Mouse (Mus musculus): ENCODE results near the gene Epb41.

Gene Epb41

DNA sequence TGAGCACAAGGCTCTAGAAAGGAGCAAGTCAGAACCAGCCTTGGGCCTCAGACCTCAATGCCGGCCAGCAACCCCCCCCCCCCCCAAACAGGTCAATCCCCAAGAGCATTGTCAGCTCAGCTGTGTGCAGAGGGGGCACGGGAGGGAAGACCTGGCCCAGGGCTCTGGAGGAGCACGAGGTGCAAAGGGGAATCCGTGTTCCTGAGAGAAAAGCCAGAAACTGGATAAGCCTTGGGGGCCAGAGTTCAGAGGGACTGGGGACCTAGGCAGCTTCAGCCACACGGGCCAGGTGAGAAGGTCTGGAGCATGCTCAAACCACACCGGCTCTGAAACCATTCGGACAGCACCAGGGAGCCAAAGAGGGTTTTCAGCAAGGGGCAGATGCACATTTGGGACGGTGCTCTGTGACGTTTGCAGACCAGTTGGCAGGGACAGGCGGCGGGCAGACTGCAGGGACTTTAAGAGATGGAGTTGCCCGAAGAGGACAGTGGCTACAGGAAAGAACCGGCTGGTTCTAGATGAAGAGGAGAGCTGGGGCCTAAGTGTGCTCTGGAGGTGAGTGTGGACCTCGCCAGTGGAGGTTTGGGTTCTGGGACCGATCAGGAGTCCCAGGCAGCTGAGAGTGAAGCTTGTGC lies 155.5 kb downstream of the Epb41 start:
- H3K27me3 ChIP-seq (ENCODE audit: control insufficient read depth, insufficient read depth, low read length, poor library complexity, severe bottlenecking) = no peaks in the 10 kb centered on the region
- DNase-seq (ENCODE audit: low read depth, low spot score) = no peak
- H3K36me3 ChIP-seq (ENCODE audit: control insufficient read depth, insufficient read depth, low read length, poor library complexity, severe bottlenecking) = no peaks in the 10 kb centered on the region; the same call in 1 of the 2 replicates

GRCm38 (mm10) chr4:131918711-131919500 lies 156.2 kb downstream of the Epb41 start:
- no peak for DNase-seq (ENCODE audit: low read depth, low spot score)
- H3K27me3 ChIP-seq (ENCODE audit: control insufficient read depth, insufficient read depth, low read length, poor library complexity, severe bottlenecking) = no peaks in the 10 kb centered on the region

GRCm38 (mm10) chr4:131918026-131918533 lies 157.0 kb downstream of the Epb41 start:
- DNase-seq (ENCODE audit: low read depth, low spot score) = no peak
- H3K36me3 ChIP-seq (ENCODE audit: control insufficient read depth, insufficient read depth, low read length, poor library complexity, severe bottlenecking) = no peaks in the 10 kb centered on the region
- no peaks in the 10 kb centered on the region for H3K27me3 ChIP-seq (ENCODE audit: control insufficient read depth, insufficient read depth, low read length, poor library complexity, severe bottlenecking)

More at GRCm38 (mm10) chr4:131918711-131919500, 156.2 kb downstream of the Epb41 start:
- no peaks in the 10 kb centered on the region for H3K36me3 ChIP-seq (ENCODE audit: control insufficient read depth, insufficient read depth, low read length, poor library complexity, severe bottlenecking)

DNA sequence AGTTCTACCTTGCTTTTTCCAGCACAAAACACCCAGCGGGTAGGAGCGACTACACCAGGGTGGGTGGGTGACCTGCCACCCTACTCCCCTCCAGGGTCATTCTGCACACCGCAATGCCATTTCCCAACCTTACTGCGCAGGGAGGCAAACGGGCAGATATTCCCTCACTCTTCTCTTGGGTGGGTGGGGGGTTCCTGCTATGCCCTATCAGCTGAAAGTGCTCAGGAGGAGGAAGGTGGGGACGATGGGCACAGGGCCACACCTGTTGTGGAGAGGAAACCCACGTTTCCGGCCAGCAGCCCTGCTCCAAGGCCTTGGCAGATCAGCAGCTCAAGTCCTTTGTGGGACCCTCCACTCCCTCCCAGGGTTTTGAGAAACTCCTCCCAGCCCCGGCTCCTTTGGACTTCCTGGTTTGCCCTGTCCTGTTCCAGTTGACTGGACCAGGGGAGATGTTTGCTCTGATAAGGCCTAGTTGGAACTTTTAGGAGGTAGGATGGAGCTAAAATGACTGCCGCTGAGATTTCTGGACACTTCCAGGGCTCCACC lies 158.0 kb downstream of the Epb41 start:
- DNase-seq (ENCODE audit: low read depth, low spot score) = no peak
- H3K36me3 ChIP-seq (ENCODE audit: control insufficient read depth, insufficient read depth, low read length, poor library complexity, severe bottlenecking) = no peaks in the 10 kb centered on the region
- H3K27me3 ChIP-seq (ENCODE audit: control insufficient read depth, insufficient read depth, low read length, poor library complexity, severe bottlenecking) = no peaks in the 10 kb centered on the region

- H3K27me3 ChIP-seq (ENCODE audit: control insufficient read depth, insufficient read depth, low read length, poor library complexity, severe bottlenecking) = no peaks in the 10 kb centered on the region
- H3K36me3 ChIP-seq (ENCODE audit: control insufficient read depth, insufficient read depth, low read length, poor library complexity, severe bottlenecking) = no peaks in the 10 kb centered on the region
- DNase-seq (ENCODE audit: low read depth, low spot score) = peak; percentile 77
Measured at GRCm38 (mm10) chr4:131916425-131916824, 158.7 kb downstream of the Epb41 start.

GRCm38 (mm10) chr4:131915821-131916328 lies 159.2 kb downstream of the Epb41 start:
- no peaks in the 10 kb centered on the region for H3K36me3 ChIP-seq (ENCODE audit: control insufficient read depth, insufficient read depth, low read length, poor library complexity, severe bottlenecking)
- no peaks in the 10 kb centered on the region for H3K27me3 ChIP-seq (ENCODE audit: control insufficient read depth, insufficient read depth, low read length, poor library complexity, severe bottlenecking)
- DNase-seq (ENCODE audit: low read depth, low spot score) = no peak

GRCm38 (mm10) chr4:131914891-131915469 lies 160.1 kb downstream of the Epb41 start:
- Histone ChIP-seq H3K27me3 (ENCODE audit: control insufficient read depth, insufficient read depth, low read length, poor library complexity, severe bottlenecking) (no peaks in the 10 kb centered on the region), H3K36me3 (ENCODE audit: control insufficient read depth, insufficient read depth, low read length, poor library complexity, severe bottlenecking) (no peaks in the 10 kb centered on the region)
- DNase-seq (ENCODE audit: low read depth, low spot score) = no peak

DNA sequence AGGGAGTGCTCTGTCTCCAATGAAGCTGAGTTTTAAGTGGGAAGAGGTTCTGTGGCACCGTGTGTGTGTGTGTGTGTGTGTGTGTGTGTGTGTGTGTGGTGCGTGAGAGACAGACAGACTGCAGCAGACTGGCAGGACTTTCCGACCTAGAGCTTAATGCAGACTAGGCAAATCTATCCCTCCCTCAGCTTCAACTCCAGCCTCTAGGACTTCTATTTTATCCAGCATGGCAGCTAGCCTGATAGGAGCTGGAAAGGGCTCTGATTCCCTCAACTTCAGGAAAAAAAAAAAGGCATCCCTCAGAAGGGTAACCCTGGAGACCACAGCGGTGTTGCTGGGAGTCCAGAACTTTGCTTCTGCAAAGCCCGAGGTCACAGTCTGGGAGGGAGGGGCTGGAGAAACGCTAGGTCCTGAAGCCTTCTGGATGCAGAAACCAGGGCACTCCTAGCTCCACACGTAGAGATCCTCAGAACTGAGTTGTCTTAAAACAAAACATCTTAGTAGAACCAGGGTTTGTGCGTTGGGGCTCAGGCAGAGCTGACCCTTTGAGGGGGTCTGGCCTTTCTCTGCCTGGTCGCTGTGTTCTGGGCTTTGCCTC lies 161.0 kb downstream of the Epb41 start:
- DNase-seq (ENCODE audit: low read depth, low spot score) = no peak
- H3K27me3 ChIP-seq (ENCODE audit: control insufficient read depth, insufficient read depth, low read length, poor library complexity, severe bottlenecking) = no peaks in the 10 kb centered on the region
- no peaks in the 10 kb centered on the region for H3K36me3 ChIP-seq (ENCODE audit: control insufficient read depth, insufficient read depth, low read length, poor library complexity, severe bottlenecking)

DNA sequence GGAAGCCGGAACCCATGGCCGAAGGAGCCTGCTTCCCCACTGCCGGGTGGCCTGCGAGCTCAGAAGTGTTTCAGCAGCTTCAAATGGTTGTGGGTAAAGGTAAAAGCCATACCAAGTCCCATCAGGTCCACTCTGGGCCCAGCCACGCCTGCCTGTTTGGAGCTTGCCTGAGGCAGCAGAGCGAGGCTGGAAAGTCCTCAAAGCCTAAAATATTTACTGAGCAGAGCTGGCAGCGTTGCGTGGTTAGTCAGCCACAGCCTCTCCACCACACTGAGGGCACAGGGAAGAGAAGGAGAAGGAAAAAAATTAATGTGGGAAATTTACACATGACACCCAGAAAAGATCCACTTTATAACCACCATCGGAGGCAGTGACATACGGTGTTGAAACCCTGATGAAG lies 161.6 kb downstream of the Epb41 start:
- Histone ChIP-seq H3K27me3 (ENCODE audit: control insufficient read depth, insufficient read depth, low read length, poor library complexity, severe bottlenecking) (no peaks in the 10 kb centered on the region), H3K36me3 (ENCODE audit: control insufficient read depth, insufficient read depth, low read length, poor library complexity, severe bottlenecking) (no peaks in the 10 kb centered on the region)
- no peak for DNase-seq (ENCODE audit: low read depth, low spot score)

GRCm38 (mm10) chr4:131911521-131911920 lies 163.6 kb downstream of the Epb41 start:
- no peak for DNase-seq (ENCODE audit: low read depth, low spot score)
- H3K36me3 ChIP-seq (ENCODE audit: control insufficient read depth, insufficient read depth, low read length, poor library complexity, severe bottlenecking) = no peaks in the 10 kb centered on the region
- no peaks in the 10 kb centered on the region for H3K27me3 ChIP-seq (ENCODE audit: control insufficient read depth, insufficient read depth, low read length, poor library complexity, severe bottlenecking)

DNA sequence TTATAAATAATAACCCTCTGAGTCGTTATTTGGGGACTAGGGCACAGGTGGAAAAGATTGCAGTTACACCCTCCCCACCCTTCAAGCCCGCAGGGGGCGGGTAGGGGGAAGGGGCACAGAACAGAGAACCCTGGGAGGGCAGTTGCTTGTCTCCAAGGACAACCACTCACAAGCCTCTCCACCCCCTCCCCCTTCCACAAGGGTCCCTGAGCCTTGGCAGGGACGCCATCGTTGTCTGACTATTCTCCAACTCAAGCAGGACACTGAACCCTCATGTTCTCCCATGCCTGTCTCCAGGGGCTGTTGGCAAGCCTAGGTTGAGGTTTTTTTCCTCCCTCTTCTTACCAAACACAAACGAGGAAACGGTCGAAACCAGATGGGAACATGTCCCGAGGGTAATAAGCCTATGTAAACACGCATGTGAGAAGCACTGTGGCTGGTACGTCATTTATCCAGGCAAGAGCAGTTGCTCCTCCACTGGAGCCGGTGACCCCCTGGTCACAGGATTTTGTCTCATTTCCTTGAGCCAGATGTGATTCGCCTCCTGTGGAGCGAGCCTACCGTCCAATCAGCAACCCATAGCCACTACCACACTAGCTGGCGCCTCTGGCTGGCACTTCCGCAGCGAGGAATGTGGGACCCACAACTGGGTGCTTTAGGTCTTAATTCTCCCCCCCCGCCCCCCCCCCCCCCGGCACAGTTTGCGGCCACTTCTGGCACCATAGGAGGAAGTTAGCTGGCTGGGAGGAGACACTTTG lies 164.7 kb downstream of the Epb41 start:
- peak; percentile 53 for DNase-seq (ENCODE audit: low read depth, low spot score)
- Histone ChIP-seq H3K36me3 (ENCODE audit: control insufficient read depth, insufficient read depth, low read length, poor library complexity, severe bottlenecking) (no peaks in the 10 kb centered on the region), H3K27me3 (ENCODE audit: control insufficient read depth, insufficient read depth, low read length, poor library complexity, severe bottlenecking) (no peaks in the 10 kb centered on the region)

DNA sequence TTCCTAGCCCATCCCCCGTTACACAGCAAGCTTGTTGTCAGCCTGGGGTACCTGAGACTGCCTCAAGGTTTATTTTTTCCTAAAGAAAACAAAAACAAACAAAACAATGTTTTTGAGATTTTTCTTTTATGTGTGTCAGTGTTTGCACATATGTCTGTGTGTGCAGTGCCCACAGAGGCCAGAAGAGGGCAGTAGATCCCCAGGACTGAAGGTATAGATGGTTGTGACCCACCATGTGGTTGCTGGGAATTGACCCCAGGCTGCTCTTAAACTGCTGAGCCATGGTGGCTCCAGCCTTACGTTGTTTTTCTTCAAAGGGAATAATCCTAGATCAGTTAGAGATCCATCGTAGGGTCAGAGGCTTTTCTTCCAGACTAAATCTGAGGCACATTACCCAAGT lies 167.2 kb downstream of the Epb41 start:
- Histone ChIP-seq H3K36me3 (ENCODE audit: control insufficient read depth, insufficient read depth, low read length, poor library complexity, severe bottlenecking) (no peaks in the 10 kb centered on the region), H3K27me3 (ENCODE audit: control insufficient read depth, insufficient read depth, low read length, poor library complexity, severe bottlenecking) (no peaks in the 10 kb centered on the region)
- DNase-seq (ENCODE audit: low read depth, low spot score) = peak; percentile 45

GRCm38 (mm10) chr4:131906423-131906822 lies 168.7 kb downstream of the Epb41 start:
- DNase-seq (ENCODE audit: low read depth, low spot score) = no peak
- no peaks in the 10 kb centered on the region for H3K27me3 ChIP-seq (ENCODE audit: control insufficient read depth, insufficient read depth, low read length, poor library complexity, severe bottlenecking)

GRCm38 (mm10) chr4:131904478-131904877 lies 170.6 kb downstream of the Epb41 start:
- DNase-seq (ENCODE audit: low read depth, low spot score) = peak; percentile 47
- Histone ChIP-seq H3K27me3 (ENCODE audit: control insufficient read depth, insufficient read depth, low read length, poor library complexity, severe bottlenecking) (no peaks in the 10 kb centered on the region), H3K36me3 (ENCODE audit: control insufficient read depth, insufficient read depth, low read length, poor library complexity, severe bottlenecking) (peaks cover 7% of the 10 kb centered on the region; the same call in 1 of the 2 replicates)

More at GRCm38 (mm10) chr4:131906423-131906822, 168.7 kb downstream of the Epb41 start:
- peaks cover 3% of the 10 kb centered on the region; the same call in 1 of the 2 replicates for H3K36me3 ChIP-seq (ENCODE audit: control insufficient read depth, insufficient read depth, low read length, poor library complexity, severe bottlenecking)

All from splenic B cell, adult 2 months (primary cell).